Mouse (Mus musculus): ENCODE measurements around the gene Neurl3.

The Neurl3 gene

GRCm38 (mm10) chr1:36274455-36274854, at the start of gene Neurl3:
Gene Neurl3, minus strand, starts transcription at chr1:36274679.
- DNase-seq (ENCODE audit: extremely low spot score, low read depth, low spot score), result no peak

GRCm38 (mm10) chr1:36323746-36324448, 49.4 kb upstream of the Neurl3 start:
- DNase-seq (ENCODE audit: extremely low spot score, low read depth, low spot score), result no peak

- no peak for DNase-seq (ENCODE audit: extremely low spot score, low read depth, low spot score)
Observed at GRCm38 (mm10) chr1:36323076-36323475, 48.6 kb upstream of the Neurl3 start.

- DNase-seq (ENCODE audit: extremely low spot score, low read depth, low spot score), result no peak
Observed at GRCm38 (mm10) chr1:36321829-36322573, 47.5 kb upstream of the Neurl3 start.

- DNase-seq (ENCODE audit: extremely low spot score, low read depth, low spot score), result no peak
Observed at GRCm38 (mm10) chr1:36321164-36321563, 46.7 kb upstream of the Neurl3 start.

- no peak for DNase-seq (ENCODE audit: extremely low spot score, low read depth, low spot score)
Observed at GRCm38 (mm10) chr1:36315776-36316100, 41.3 kb upstream of the Neurl3 start.

GRCm38 (mm10) chr1:36314959-36315775, 40.7 kb upstream of the Neurl3 start:
- no peak for DNase-seq (ENCODE audit: extremely low spot score, low read depth, low spot score)

GRCm38 (mm10) chr1:36309498-36309901, 35.0 kb upstream of the Neurl3 start:
- no peak for DNase-seq (ENCODE audit: extremely low spot score, low read depth, low spot score)

- no peak for DNase-seq (ENCODE audit: extremely low spot score, low read depth, low spot score)
Observed at GRCm38 (mm10) chr1:36308966-36309475, 34.5 kb upstream of the Neurl3 start.

GRCm38 (mm10) chr1:36308451-36308901, 34.0 kb upstream of the Neurl3 start:
- DNase-seq (ENCODE audit: extremely low spot score, low read depth, low spot score), result no peak

GRCm38 (mm10) chr1:36307495-36308280, 33.2 kb upstream of the Neurl3 start, which contains the start of gene Arid5a:
Gene Arid5a, plus strand, starts transcription at chr1:36307733.
- peak; percentile 73 for DNase-seq (ENCODE audit: extremely low spot score, low read depth, low spot score)

- no peak for DNase-seq (ENCODE audit: extremely low spot score, low read depth, low spot score)
Observed at GRCm38 (mm10) chr1:36307121-36307494, 32.6 kb upstream of the Neurl3 start.

GRCm38 (mm10) chr1:36306120-36306519, 31.6 kb upstream of the Neurl3 start:
- DNase-seq (ENCODE audit: extremely low spot score, low read depth, low spot score), result no peak

GRCm38 (mm10) chr1:36304764-36305163, 30.3 kb upstream of the Neurl3 start:
- no peak for DNase-seq (ENCODE audit: extremely low spot score, low read depth, low spot score)

- DNase-seq (ENCODE audit: extremely low spot score, low read depth, low spot score), result no peak
Observed at GRCm38 (mm10) chr1:36303381-36304320, 29.2 kb upstream of the Neurl3 start.

- DNase-seq (ENCODE audit: extremely low spot score, low read depth, low spot score), result no peak
Observed at GRCm38 (mm10) chr1:36302957-36303356, 28.5 kb upstream of the Neurl3 start.

- DNase-seq (ENCODE audit: extremely low spot score, low read depth, low spot score), result no peak
Observed at GRCm38 (mm10) chr1:36302273-36302672, 27.8 kb upstream of the Neurl3 start.

- no peak for DNase-seq (ENCODE audit: extremely low spot score, low read depth, low spot score)
Observed at GRCm38 (mm10) chr1:36300486-36300885, 26.0 kb upstream of the Neurl3 start.

GRCm38 (mm10) chr1:36299676-36300075, 25.2 kb upstream of the Neurl3 start:
- DNase-seq (ENCODE audit: extremely low spot score, low read depth, low spot score), result no peak
